Mouse (Mus musculus): ENCODE results near the gene Dhx32. TPM values are rescaled to one million over a fixed set of nuclear protein-coding genes. Genes with fewer than 3 reads are reported as not detected.

The Dhx32 gene
- polyA plus RNA-seq (2015; fragmentation: Nextera tagmentation; extraction: Ambion mirVana) = 26.4 and 27.7 TPM in 2 replicates

DNA sequence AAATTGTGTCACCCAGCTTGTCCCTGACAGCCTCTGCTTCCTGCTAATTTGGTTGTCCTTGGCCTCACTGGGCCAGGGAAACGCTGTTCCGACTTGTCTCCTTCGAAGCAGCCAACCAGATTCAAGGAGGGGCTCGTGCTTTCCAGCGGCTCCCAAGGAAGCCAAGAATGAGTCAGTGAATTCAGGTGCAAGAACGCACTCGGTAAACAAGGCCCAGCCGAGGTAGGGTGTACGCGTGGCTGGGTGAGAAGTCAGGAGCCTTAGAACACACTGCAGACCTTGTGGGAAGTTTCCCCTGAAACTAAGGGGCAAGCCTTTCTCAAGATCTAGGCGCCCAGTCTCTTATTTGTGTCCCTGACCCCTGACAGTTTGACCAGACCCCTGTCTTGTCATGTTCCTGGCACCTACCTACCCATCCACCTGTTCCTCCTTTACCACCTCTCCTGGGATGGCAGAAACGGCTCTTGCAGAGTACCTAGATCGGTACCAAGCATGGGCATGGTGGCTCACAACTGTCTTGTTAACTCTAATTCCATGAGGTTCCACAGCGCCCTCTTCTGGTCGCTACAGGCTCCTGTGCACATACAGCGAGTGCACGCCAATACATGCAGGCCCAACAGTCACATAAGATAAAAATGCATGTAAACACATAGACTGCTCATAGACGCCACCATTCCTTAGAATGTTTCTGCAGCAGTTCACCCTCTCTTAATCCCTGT is at the start of gene Dhx32:
TSS of gene Dhx32 (minus strand) at position 10 of the 719 bp plus-strand sequence.
- WGBS = 25% methylated on average over 18 of the region's 18 CpGs

DNA sequence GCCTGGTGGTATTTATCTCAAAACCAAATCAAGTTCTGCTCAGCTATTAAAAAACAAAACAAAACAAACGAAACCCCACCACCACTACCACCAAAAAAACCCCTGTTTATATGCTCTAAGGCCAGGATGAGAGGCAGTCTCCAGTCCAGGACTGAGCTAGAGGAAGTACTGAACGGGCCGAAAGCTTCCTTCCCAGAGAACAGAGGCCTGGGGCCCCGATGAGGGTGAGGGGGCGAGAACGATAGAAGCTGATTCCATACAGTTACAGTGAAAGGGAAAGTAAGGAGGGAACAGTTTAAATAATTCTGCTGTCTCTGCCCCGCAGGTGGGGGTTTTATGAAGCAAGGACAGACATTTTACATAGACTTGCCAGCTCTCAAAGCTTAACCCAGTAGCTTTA is 47.1 kb upstream of the Dhx32 start:
- WGBS = 35% methylated on average over 7 of the region's 7 CpGs
- Histone ChIP-seq H3K36me3 (no peaks in the 10 kb centered on the region), H3K4me2 (no peak overlapping the region)

More for the DNA sequence above, at the start of gene Dhx32:
- peak; percentile 76; the same call in 1 of the 2 replicates for ATAC-seq (ENCODE audit: borderline replicate concordance, extremely low read depth, low FRiP score, low TSS enrichment)
- Histone ChIP-seq H3K27me3 (no peaks in the 10 kb centered on the region), H3K4me3 (no peak within 1 kb of the TSS), H3K4me2 (peak within 1 kb of the TSS; percentile 22; the same call in 1 of the 2 replicates), H3K36me3 (no peaks in the 10 kb centered on the region), H3K9me3 (no peaks in the 10 kb centered on the region), H3K27ac (peak within 1 kb of the TSS; percentile 58), H3K4me1 (peaks cover 8% of the 10 kb centered on the region; the same call in 1 of the 2 replicates), H3K9ac (no peak within 1 kb of the TSS)

DNA sequence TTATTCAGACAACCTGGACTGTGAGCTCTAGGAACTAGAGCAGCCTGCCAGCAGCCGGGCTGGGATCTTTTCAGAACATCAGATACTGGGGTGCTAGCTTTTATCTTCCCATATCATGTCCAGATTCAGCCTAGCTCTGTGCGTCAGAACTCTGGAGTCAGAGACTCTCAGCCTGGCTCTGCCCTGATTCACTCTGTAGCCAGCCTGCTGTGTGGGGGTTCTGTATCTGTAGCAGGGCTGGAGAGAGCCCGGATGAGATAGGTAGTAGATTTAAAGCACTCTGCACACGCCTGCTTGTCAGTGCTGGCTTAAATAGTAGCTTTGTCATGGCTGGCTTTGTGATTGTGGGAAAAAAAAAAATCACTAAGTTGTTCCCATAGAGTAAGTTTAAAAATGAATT is 46.0 kb upstream of the Dhx32 start:
- Histone ChIP-seq H3K9me3 (no peaks in the 10 kb centered on the region), H3K4me2 (no peak overlapping the region), H3K4me1 (peaks cover 4% of the 10 kb centered on the region; the same call in 1 of the 2 replicates), H3K4me3 (no peak overlapping the region), H3K27me3 (no peaks in the 10 kb centered on the region), H3K9ac (no peak overlapping the region), H3K27ac (no peak overlapping the region), H3K36me3 (no peaks in the 10 kb centered on the region)
- no peak for ATAC-seq (ENCODE audit: borderline replicate concordance, extremely low read depth, low FRiP score, low TSS enrichment)
- WGBS = 44% methylated on average over 4 of the region's 4 CpGs

More for the DNA sequence above, 47.1 kb upstream of the Dhx32 start:
- Histone ChIP-seq H3K4me3 (no peak overlapping the region), H3K9me3 (no peaks in the 10 kb centered on the region), H3K27me3 (no peaks in the 10 kb centered on the region), H3K27ac (no peak overlapping the region), H3K4me1 (peaks cover 4% of the 10 kb centered on the region; the same call in 1 of the 2 replicates), H3K9ac (no peak overlapping the region)
- ATAC-seq (ENCODE audit: borderline replicate concordance, extremely low read depth, low FRiP score, low TSS enrichment) = no peak

DNA sequence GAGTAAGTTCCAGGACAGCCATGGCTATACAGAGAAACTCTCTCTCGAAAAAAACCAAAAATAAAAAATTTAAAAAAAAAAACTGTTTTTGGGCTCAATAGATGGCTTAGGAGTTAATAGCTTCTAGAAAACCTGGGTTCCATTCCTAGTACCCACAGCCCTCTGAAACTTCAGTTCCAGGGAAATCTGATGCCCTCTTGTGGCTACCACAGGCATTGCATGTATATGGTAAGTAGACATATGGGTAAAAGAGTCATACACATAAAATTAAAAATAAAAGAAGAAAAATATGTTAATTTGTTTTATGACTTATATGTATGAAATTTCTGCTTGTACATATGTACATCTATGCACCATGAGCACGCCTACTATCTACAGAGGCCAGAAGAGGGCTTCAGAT is 42.1 kb upstream of the Dhx32 start:
- H3K27me3 ChIP-seq = no peaks in the 10 kb centered on the region
- peaks cover 1% of the 10 kb centered on the region; the same call in 1 of the 2 replicates for H3K4me1 ChIP-seq
- H3K27ac ChIP-seq = no peak overlapping the region
- no peak for ATAC-seq (ENCODE audit: borderline replicate concordance, extremely low read depth, low FRiP score, low TSS enrichment)
- 93% methylated on average over 2 of the region's 2 CpGs for WGBS
- H3K9ac ChIP-seq = no peak overlapping the region
- no peak overlapping the region for H3K4me3 ChIP-seq
- no peak overlapping the region for H3K4me2 ChIP-seq
- H3K9me3 ChIP-seq = no peaks in the 10 kb centered on the region
- H3K36me3 ChIP-seq = no peaks in the 10 kb centered on the region

DNA sequence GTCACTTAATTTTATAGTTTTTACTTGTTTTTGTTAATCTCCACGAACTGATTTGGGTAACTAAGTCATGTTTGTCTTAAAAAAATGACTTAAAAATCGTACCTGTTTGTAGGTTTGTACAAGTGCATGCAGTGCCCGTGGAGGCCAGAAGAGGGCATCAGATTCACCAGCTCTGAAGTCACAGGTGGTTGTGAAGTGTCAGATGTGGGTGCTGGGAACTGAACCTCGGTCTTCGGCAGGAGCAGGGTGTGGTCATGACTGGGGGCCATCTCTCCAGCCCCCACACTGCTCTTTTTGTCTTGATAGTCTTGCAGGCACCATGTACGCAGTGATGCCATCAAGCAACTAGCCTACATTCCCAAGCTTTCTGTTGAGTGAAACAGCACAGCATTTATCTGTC is 41.2 kb upstream of the Dhx32 start:
- WGBS = 82% methylated on average over 6 of the region's 6 CpGs
- H3K4me3 ChIP-seq = no peak overlapping the region
- no peak for ATAC-seq (ENCODE audit: borderline replicate concordance, extremely low read depth, low FRiP score, low TSS enrichment)

DNA sequence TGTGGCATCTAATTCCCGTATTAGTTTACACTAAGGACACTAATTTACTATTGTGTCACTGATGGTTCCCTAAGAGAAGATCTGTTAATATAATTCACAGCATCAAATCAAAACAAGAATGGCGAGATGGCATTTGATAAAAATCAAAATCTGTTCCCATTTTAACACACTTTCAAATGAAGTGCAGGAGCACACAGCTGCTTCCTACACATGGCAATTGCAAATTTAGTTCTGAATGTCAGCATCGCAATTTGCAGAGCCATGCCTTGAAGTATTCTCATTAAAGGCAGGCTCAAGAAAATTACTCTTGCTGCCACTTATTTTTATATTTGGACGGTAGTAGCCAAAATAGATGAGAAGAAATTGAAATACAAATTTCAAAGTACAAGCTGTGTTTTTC is 30.8 kb upstream of the Dhx32 start:
- Histone ChIP-seq H3K27ac (no peak overlapping the region), H3K27me3 (no peaks in the 10 kb centered on the region), H3K36me3 (no peaks in the 10 kb centered on the region), H3K9ac (no peak overlapping the region), H3K4me2 (no peak overlapping the region), H3K9me3 (no peaks in the 10 kb centered on the region), H3K4me3 (no peak overlapping the region), H3K4me1 (no peaks in the 10 kb centered on the region)
- no peak for ATAC-seq (ENCODE audit: borderline replicate concordance, extremely low read depth, low FRiP score, low TSS enrichment)
- 61% methylated on average over 4 of the region's 4 CpGs for WGBS

More for the DNA sequence above, 41.2 kb upstream of the Dhx32 start:
- Histone ChIP-seq H3K9ac (no peak overlapping the region), H3K27ac (no peak overlapping the region), H3K4me1 (no peaks in the 10 kb centered on the region), H3K4me2 (no peak overlapping the region), H3K9me3 (no peaks in the 10 kb centered on the region), H3K27me3 (no peaks in the 10 kb centered on the region), H3K36me3 (no peaks in the 10 kb centered on the region)

DNA sequence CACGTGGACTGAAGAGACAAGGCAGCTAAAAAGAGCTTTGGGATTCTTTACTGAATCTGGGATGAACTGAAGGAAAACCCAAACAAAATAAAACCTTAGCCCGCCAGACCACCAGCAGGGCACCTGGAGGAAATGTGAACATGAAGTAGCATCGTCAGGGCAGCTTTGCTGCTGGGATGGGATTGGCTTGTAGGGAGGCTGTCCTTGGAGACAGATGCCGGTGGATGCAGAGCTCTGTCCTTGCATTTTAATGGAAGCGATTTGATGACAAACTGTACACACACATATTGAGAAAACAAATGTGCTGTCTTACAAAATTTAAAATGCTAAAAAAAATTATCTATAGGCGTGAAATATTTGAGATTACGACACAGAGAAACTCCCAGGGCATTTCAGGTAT is 30.4 kb upstream of the Dhx32 start:
- Histone ChIP-seq H3K4me3 (no peak overlapping the region), H3K36me3 (no peaks in the 10 kb centered on the region), H3K9ac (no peak overlapping the region), H3K27ac (no peak overlapping the region), H3K9me3 (no peaks in the 10 kb centered on the region), H3K4me2 (no peak overlapping the region), H3K4me1 (no peaks in the 10 kb centered on the region), H3K27me3 (no peaks in the 10 kb centered on the region)
- ATAC-seq (ENCODE audit: borderline replicate concordance, extremely low read depth, low FRiP score, low TSS enrichment) = no peak
- WGBS = 61% methylated on average over 7 of the region's 7 CpGs

DNA sequence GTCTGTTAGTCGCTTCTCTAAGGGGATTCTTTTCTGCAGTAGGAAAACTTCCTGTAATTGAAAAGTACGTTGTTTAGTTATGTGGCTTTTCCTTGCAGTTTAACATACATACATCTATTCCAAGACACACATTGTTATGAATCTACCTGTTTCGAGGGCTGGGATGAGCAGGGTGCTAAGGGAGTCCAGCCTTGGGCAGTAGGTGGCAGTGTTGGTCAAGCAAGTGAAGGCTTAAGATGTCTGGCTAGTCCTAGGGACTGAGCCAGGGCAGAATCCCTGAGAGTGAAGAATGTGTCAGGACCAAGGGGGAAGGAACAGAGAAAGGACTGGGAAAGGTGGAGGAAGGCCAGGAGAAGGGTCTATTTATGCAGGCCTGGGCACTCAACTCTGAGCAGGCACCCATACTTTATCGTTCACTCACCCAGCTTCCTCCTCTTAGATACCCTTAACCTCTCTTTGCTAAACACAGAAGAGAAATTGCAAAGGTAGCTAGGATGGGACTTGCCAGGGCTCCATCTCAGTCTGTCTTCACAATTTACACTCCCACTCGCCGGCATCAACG is 23.2 kb upstream of the Dhx32 start:
- Histone ChIP-seq H3K36me3 (no peaks in the 10 kb centered on the region), H3K4me1 (peaks cover 4% of the 10 kb centered on the region; the same call in 1 of the 2 replicates), H3K27ac (no peak overlapping the region), H3K27me3 (no peaks in the 10 kb centered on the region), H3K4me2 (no peak overlapping the region), H3K4me3 (no peak overlapping the region), H3K9ac (no peak overlapping the region), H3K9me3 (no peaks in the 10 kb centered on the region)
- ATAC-seq (ENCODE audit: borderline replicate concordance, extremely low read depth, low FRiP score, low TSS enrichment) = peak; percentile 81
- WGBS = 37% methylated on average over 7 of the region's 7 CpGs

DNA sequence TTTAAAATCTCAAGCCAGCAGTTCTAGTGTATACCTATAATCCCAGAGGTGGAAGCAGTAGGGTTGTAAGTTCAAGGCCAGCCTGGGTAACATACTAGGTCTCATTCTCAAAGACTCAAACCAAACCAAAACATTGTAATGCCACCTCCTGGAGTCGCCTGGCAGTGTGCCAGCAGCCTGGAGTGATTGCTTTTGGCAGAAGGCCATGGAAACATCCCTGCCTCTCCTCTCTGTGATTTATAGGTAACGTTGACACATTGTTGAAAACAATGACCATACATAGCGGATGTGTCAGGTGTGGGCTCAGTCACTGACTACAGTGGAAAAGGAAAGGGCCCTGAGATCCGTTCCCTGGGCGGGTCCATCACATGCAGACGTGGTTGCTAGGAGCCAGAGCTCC is 19.3 kb upstream of the Dhx32 start:
- H3K27ac ChIP-seq = no peak overlapping the region
- H3K4me3 ChIP-seq = no peak overlapping the region
- no peaks in the 10 kb centered on the region for H3K36me3 ChIP-seq
- 11% methylated on average over 6 of the region's 6 CpGs for WGBS
- H3K27me3 ChIP-seq = no peaks in the 10 kb centered on the region
- H3K4me2 ChIP-seq = no peak overlapping the region
- H3K4me1 ChIP-seq = peaks cover 4% of the 10 kb centered on the region; the same call in 1 of the 2 replicates
- H3K9ac ChIP-seq = no peak overlapping the region
- no peaks in the 10 kb centered on the region for H3K9me3 ChIP-seq
- ATAC-seq (ENCODE audit: borderline replicate concordance, extremely low read depth, low FRiP score, low TSS enrichment) = no peak

DNA sequence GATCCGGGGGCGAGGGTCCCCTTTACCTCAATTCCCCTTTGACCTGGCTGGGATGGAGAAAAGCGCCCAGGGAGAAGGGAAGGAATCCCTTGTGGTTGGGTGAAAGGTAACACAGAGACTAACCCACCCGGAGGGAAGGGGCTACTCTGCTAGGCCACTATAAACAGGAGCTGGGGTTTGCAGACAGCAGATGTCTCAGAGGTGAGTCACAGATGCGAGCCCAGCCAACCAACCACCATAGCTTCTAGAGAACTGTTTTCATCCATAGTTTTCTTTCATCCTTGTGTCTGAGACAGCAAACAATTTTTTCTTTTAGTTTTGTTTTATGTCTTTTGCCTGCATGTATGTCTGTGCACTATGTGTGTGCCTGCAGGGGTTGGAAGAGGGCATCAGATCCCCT is 17.4 kb upstream of the Dhx32 start:
- WGBS = 76% methylated on average over 5 of the region's 5 CpGs
- Histone ChIP-seq H3K36me3 (no peaks in the 10 kb centered on the region), H3K9me3 (no peaks in the 10 kb centered on the region), H3K4me2 (no peak overlapping the region), H3K27ac (no peak overlapping the region), H3K4me1 (peaks cover 4% of the 10 kb centered on the region; the same call in 1 of the 2 replicates), H3K9ac (no peak overlapping the region), H3K27me3 (no peaks in the 10 kb centered on the region), H3K4me3 (no peak overlapping the region)
- ATAC-seq (ENCODE audit: borderline replicate concordance, extremely low read depth, low FRiP score, low TSS enrichment) = no peak

DNA sequence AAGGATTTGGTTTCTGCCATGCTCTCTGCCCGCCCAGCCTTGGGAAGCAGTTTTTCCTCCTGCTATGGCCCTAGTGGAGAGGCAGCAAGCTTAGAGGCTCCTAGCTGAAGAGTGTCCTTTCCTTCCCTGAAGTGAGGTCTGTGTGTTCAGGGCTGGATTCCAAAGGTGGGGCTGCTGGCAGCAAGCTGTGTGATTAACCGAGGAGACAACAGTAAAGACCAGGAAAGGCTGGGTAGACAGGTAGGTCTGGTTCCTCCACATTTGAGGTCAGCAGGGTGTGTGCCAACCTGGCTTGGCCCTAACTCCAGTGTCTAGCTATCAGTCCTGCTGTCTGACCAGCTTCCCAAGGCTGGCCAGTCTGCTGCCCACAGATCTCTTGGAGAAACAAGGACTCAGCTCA is 12.2 kb upstream of the Dhx32 start:
- H3K4me2 ChIP-seq = no peak overlapping the region
- no peaks in the 10 kb centered on the region for H3K27me3 ChIP-seq
- H3K9me3 ChIP-seq = no peaks in the 10 kb centered on the region
- peaks cover 20% of the 10 kb centered on the region for H3K4me1 ChIP-seq
- no peak overlapping the region for H3K27ac ChIP-seq
- WGBS = 56% methylated on average over 2 of the region's 2 CpGs
- no peak overlapping the region for H3K4me3 ChIP-seq
- peak; percentile 29; the same call in 1 of the 2 replicates for ATAC-seq (ENCODE audit: borderline replicate concordance, extremely low read depth, low FRiP score, low TSS enrichment)
- no peaks in the 10 kb centered on the region for H3K36me3 ChIP-seq
- no peak overlapping the region for H3K9ac ChIP-seq

Measured in lung, embryonic 15.5 days (tissue).